Mouse (Mus musculus) T-helper 17 cell (primary cell): ENCODE measurements at regions not wholly inside any gene's neighbourhood (a gene's known extent, or its start where the extent isn't known, plus 50 kb on each side); places are given as distances from the start of the nearest gene placed in this dataset.
"Not testable (repeated sequence)": the region's sequence is repeated elsewhere in the genome, so short reads cannot be mapped to it uniquely, and the experiment has no call there.

Experiments used
- in situ Hi-C, 2 experiments: fragments of 300-600 bp; cut with MboI, MseI; formaldehyde crosslinking; loops; 1 replicate in 1 of 2; 2 replicates in 1 of 2; pipeline ENCODE4 v1.15.1; 2025; ENCODE audit warnings: high pct_unique_total_duplicates in 2 of 2

GRCm38 (mm10) chr14:87215099-87215498 is 74.1 kb upstream of the Diaph3 start:
- in situ Hi-C loops, result loop anchor here in 1 of 2 experiments (10.0 kb wide), 1 partner anchor 1840 kb away; no protein-coding TSS in a partner anchor

- in situ Hi-C loops, result loop anchor here in 1 of 2 experiments (10.0 kb wide), 1 partner anchor 1842 kb away; no protein-coding TSS in a partner anchor
These were observed 76.0 kb upstream of the Diaph3 start for GRCm38 (mm10) chr14:87217042-87217441.

GRCm38 (mm10) chr14:87219975-87220374 is 78.9 kb upstream of the Diaph3 start:
- in situ Hi-C loops, result loop anchor here in 1 of 2 experiments (10.0 kb wide), 1 partner anchor 1845 kb away; no protein-coding TSS in a partner anchor

- in situ Hi-C loops, result no loop called here
These were observed 83.8 kb upstream of the Diaph3 start for GRCm38 (mm10) chr14:87224870-87225269.

GRCm38 (mm10) chr14:87249258-87249657 is 108.2 kb upstream of the Diaph3 start:
- in situ Hi-C loops, result no loop called here

- in situ Hi-C loops, result no loop called here
These were observed 114.6 kb upstream of the Diaph3 start for GRCm38 (mm10) chr14:87255484-87256208.

- in situ Hi-C loops, result no loop called here
These were observed 120.7 kb upstream of the Diaph3 start for GRCm38 (mm10) chr14:87261726-87262125.

GRCm38 (mm10) chr14:87264826-87265225 is 123.8 kb upstream of the Diaph3 start:
- in situ Hi-C loops, result no loop called here

GRCm38 (mm10) chr14:87266309-87266708 is 125.3 kb upstream of the Diaph3 start:
- in situ Hi-C loops, result no loop called here

- in situ Hi-C loops, result not testable (repeated sequence)
These were observed 127.2 kb upstream of the Tdrd3 start for GRCm38 (mm10) chr14:87289266-87289665.

- in situ Hi-C loops, result no loop called here
These were observed 126.7 kb upstream of the Tdrd3 start for GRCm38 (mm10) chr14:87289708-87290243.

- in situ Hi-C loops, result no loop called here
These were observed 121.2 kb upstream of the Tdrd3 start for GRCm38 (mm10) chr14:87295206-87295605.

- in situ Hi-C loops, result no loop called here
These were observed 119.3 kb upstream of the Tdrd3 start for GRCm38 (mm10) chr14:87297160-87297559.

- in situ Hi-C loops, result no loop called here
These were observed 115.6 kb upstream of the Tdrd3 start for GRCm38 (mm10) chr14:87300838-87301237.

- in situ Hi-C loops, result no loop called here
These were observed 114.9 kb upstream of the Tdrd3 start for GRCm38 (mm10) chr14:87301564-87301963.

GRCm38 (mm10) chr14:87305481-87305880 is 111.0 kb upstream of the Tdrd3 start:
- in situ Hi-C loops, result no loop called here

- in situ Hi-C loops, result no loop called here
These were observed 110.4 kb upstream of the Tdrd3 start for GRCm38 (mm10) chr14:87306011-87306410.

- in situ Hi-C loops, result no loop called here
These were observed 108.4 kb upstream of the Tdrd3 start for GRCm38 (mm10) chr14:87308016-87308415.

- in situ Hi-C loops, result no loop called here
These were observed 104.1 kb upstream of the Tdrd3 start for GRCm38 (mm10) chr14:87312318-87312717.

GRCm38 (mm10) chr14:87314999-87315732 is 101.3 kb upstream of the Tdrd3 start:
- in situ Hi-C loops, result no loop called here

GRCm38 (mm10) chr14:87327841-87328240 is 88.6 kb upstream of the Tdrd3 start:
- in situ Hi-C loops, result no loop called here

GRCm38 (mm10) chr14:87337950-87338526 is 78.4 kb upstream of the Tdrd3 start:
- in situ Hi-C loops, result no loop called here
